Mouse (Mus musculus) thymus, adult 2 months (tissue): ENCODE data around the gene Eloa.

ENCODE experiments used
- CTCF ChIP-seq: fragments of 200-500 bp; IDR thresholded peaks from 2 replicates; pipeline ENCODE4 v1.5.1; 2012; ENCODE audit warnings: mild to moderate bottlenecking, control low read depth, low read length, moderate library complexity, borderline replicate concordance; ENCODE audit not compliant: control insufficient read depth, poor library complexity, insufficient read depth; ENCODE audit errors: extremely low read depth
- POLR2A ChIP-seq: fragments of 200-500 bp; IDR thresholded peaks from 2 replicates; pipeline ENCODE4 v1.6.1; 2012; ENCODE audit warnings: mild to moderate bottlenecking, low read length, control low read depth, moderate library complexity; ENCODE audit not compliant: control insufficient read depth, poor library complexity, insufficient read depth; ENCODE audit errors: extremely low read depth

DNA sequence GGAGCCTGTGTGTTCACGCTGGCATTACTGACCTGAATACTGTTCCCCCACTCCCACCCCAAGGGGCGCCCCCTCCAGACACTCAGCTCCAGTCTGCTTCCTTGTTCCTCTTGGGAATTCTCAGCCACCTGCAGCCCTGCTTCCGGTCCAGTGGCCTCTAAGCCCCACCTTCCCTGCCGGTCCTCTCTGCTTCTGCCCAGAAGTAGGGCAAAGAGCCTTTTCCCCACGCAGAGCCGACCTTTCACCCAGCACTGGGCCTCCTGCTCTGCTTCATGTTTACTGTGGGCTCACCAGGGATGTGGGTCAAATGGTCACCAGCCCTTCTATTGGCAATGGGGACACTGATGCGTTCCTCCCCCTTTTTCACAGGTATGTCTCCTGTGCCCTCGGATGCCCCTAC, 63.2 kb downstream of the Eloa start:
- TF ChIP-seq POLR2A = no peak
- TF ChIP-seq CTCF = no peak
